ENCODE assay signal across 17 mouse cellular contexts in the genomic region with DNA sequence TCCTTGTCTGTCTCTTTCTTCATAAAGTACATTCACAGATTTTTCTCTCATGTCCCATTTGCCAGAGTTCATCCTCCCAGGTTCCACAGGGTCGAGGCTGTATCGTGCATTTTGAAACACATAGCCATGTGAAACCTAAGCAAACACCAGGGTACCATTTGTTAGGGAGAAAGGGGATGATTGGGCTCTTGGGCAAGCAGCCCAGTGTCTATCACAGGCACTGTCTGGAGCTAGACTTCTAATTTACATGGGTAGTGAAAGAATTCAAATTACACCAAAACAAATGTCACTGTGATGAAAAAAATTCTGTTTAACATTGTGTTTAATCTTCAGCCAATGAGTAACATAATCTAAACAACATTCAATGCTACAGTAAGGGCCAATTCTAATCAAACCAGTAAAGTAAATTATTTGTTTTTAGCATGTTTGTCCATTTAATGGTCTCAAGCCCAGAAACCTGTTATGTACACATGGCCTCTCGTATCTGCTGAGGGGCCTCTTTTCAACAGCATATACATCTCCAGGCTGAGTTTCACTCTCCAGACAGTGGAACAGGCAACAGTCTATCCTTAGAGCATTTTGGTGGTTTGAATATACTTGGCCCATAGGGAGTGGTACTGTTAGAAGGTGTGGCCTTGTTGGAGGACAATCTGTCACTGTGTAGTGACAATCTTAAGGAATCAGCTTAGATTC.
"Had no signal": no experiment of that assay in that cellular context is flagged by ENCODE, and none has a peak within 500 bp of the region (broad histone marks: within the 10 kb centered on the region; RNA-seq: fewer than 3 reads in every experiment).

No protein-coding gene starts in this region.

- H3K9me3 ChIP-seq: liver, embryonic 13.5 days; liver, embryonic 15.5 days; midbrain, embryonic 13.5 days; midbrain, embryonic 15.5 days; neural tube, embryonic 12.5 days; stomach, embryonic 15.5 days had no signal

- H3K36me3 ChIP-seq: liver, embryonic 13.5 days; liver, embryonic 15.5 days; midbrain, embryonic 13.5 days; midbrain, embryonic 15.5 days; neural tube, embryonic 12.5 days; stomach, embryonic 15.5 days had no signal

- H3K4me2 ChIP-seq: liver, embryonic 13.5 days; liver, embryonic 15.5 days; midbrain, embryonic 11.5 days; midbrain, embryonic 13.5 days; midbrain, embryonic 15.5 days; neural tube, embryonic 12.5 days; stomach, embryonic 15.5 days had no signal

- ATAC-seq: liver, postnatal 0 days; midbrain, embryonic 13.5 days; midbrain, embryonic 15.5 days had no signal

- H3K9ac ChIP-seq: liver, embryonic 13.5 days; liver, embryonic 15.5 days; liver, postnatal 0 days; midbrain, embryonic 13.5 days; midbrain, embryonic 15.5 days; neural tube, embryonic 12.5 days; stomach, embryonic 15.5 days had no signal

- DNase-seq: liver, embryonic 13.5 days; liver, postnatal 0 days; lung, adult 2 months; lung, postnatal 36 days; right cerebral cortex, postnatal 14 days; thymus, adult 2 months; thymus, postnatal 25 days; thymus, postnatal 4 days had no signal

- H3K27ac ChIP-seq: liver, embryonic 13.5 days; liver, embryonic 15.5 days; macrophage; midbrain, embryonic 13.5 days; midbrain, embryonic 15.5 days; neural tube, embryonic 12.5 days; stomach, embryonic 15.5 days; stomach, postnatal 0 days had no signal

- H3K27me3 ChIP-seq: liver, embryonic 13.5 days; liver, embryonic 15.5 days; megakaryocyte, embryonic 14.5 days; midbrain, embryonic 13.5 days; midbrain, embryonic 15.5 days; neural tube, embryonic 12.5 days; stomach, embryonic 15.5 days had no signal

- H3K4me3 ChIP-seq: liver, embryonic 13.5 days; liver, embryonic 15.5 days; megakaryocyte, embryonic 14.5 days; midbrain, embryonic 13.5 days; midbrain, embryonic 15.5 days; neural tube, embryonic 12.5 days; stomach, embryonic 15.5 days had no signal

- H3K4me1 ChIP-seq: liver, embryonic 13.5 days; liver, embryonic 15.5 days; megakaryocyte, embryonic 14.5 days; midbrain, embryonic 13.5 days; midbrain, embryonic 15.5 days; neural tube, embryonic 12.5 days; stomach, embryonic 15.5 days had no signal
